Mouse (Mus musculus): ENCODE measurements around the gene Csnk1g1.

Gene Csnk1g1

DNA sequence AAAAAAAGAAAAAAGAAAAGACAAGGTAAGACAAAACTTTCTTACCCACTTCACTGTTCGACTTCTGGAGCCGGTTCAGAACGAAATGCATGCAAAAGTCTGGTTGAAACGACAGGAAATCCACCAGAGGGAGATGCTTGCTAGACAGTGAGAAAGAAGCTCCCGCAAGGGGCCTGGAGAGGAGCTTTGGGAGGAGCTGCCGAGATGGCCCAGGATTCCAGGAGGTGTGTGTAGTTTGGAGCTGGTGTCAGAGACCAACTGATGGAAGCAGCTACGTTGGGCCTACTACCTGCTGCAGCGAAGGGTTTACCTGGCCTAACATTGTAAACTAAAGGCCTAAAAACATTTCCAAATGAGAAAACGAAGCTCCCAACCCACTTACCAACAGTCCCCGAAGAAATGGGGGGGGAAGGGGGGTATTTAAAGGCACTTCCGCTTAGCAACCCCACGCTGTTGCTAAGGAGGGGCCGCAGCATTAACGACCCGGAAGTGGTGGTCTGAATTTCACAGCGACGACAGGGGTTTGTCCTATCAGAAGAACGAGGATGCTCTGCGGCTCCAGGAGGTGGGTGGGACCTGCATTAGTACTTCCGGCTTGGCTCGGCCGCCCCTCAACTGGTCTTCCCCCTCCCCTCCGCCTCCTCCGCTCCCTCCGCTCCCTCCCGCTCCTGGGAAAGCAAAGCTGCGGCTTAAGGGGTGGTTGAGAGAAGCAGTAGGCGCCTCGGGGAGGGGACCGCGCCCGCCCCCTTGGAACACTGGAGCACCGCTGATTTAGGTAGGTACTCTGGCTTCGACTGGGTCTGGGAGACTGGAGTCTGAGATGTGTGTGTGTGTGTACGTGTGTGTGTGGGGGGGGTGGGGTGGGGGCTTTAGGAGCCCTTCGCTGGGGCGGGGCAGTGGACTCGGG lies at the start of gene Csnk1g1, which contains the start of gene Trip4:
Gene Csnk1g1, plus strand, starts transcription at position 531 of the 907 bp plus-strand sequence.
Gene Trip4, minus strand, starts transcription at position 401 of the 907 bp plus-strand sequence.
- in situ Hi-C loops (cut with MboI, MseI) = no loop called here

- in situ Hi-C loops (cut with MboI, MseI) = no loop called here
These were observed 49.1 kb upstream of the Csnk1g1 start for GRCm38 (mm10) chr9:65859656-65860055.

GRCm38 (mm10) chr9:65884564-65885315 lies 24.0 kb upstream of the Csnk1g1 start:
- in situ Hi-C loops (cut with MboI, MseI) = no loop called here

- in situ Hi-C loops (cut with MboI, MseI) = no loop called here
These were observed 18.5 kb upstream of the Csnk1g1 start, which contains the start of gene Pclaf for GRCm38 (mm10) chr9:65890143-65890628. Pclaf (plus strand) TSS chr9:65890237.

DNA sequence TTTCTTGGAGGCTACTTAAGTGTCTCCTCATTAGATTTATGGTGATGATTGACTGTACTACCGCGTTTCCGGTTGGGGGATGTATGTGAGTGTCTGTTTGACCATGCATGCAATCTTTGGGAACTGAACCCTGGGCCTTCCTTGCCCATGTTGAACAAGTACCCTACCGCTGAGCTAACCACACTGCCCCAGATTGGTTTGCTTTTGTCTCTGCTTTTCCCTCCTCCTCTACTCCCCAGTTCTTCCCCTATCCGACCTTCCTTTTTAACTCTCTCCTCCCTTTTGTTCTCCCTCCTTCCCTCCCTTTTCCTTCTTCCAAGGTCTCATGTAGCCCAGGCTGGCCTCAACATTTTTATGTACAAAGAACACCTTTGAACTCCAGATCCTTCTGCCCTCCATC lies 17.6 kb upstream of the Csnk1g1 start:
- in situ Hi-C loops (cut with MboI, MseI) = no loop called here

- in situ Hi-C loops (cut with MboI, MseI) = no loop called here
These were observed 11.7 kb upstream of the Csnk1g1 start for GRCm38 (mm10) chr9:65896977-65897376.

DNA sequence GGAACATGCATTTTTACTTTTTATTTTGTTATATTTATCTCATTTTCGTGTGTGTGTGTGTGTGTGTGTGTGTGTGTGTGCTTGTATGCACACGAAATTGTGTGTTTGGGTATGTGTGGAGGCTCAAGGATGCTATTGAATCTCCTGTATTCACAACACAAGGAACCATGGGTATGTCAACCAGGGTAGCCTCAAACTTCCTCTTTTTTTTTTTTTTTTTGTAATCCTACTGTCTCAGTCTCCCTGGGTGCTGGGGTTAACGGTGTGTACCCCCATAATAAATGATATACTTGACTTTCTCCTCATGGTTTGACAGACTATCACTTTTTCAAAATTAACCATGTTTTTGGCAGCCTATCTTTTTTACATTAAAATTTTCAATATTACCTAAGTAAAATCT lies 5.8 kb upstream of the Csnk1g1 start:
- in situ Hi-C loops (cut with MboI, MseI) = no loop called here

GRCm38 (mm10) chr9:65903419-65903818 lies 5.3 kb upstream of the Csnk1g1 start:
- in situ Hi-C loops (cut with MboI, MseI) = no loop called here

- in situ Hi-C loops (cut with MboI, MseI) = no loop called here
These were observed 627 bp downstream of the Csnk1g1 start for GRCm38 (mm10) chr9:65909301-65909801.

DNA sequence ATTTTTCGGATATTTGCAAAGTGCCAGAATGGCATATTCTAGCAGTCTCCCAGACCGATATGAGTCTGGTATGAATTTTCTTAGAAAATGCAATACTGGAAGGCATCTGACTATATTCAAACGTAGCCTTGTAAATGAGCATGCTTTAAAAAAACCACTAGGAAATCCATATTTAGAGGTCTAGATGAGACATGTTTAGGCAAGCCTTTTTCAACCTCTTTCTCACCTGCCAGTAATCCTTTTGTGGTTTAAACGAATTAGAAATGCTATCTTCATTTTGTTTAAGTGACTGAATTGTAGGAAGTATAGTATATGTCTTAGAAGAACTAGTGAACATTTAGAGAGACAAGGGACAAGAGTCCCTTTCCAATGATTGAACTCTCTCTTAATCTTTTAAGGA lies 1.1 kb downstream of the Csnk1g1 start:
- in situ Hi-C loops (cut with MboI, MseI) = no loop called here

GRCm38 (mm10) chr9:65913976-65914375 lies 5.3 kb downstream of the Csnk1g1 start:
- in situ Hi-C loops (cut with MboI, MseI) = no loop called here

DNA sequence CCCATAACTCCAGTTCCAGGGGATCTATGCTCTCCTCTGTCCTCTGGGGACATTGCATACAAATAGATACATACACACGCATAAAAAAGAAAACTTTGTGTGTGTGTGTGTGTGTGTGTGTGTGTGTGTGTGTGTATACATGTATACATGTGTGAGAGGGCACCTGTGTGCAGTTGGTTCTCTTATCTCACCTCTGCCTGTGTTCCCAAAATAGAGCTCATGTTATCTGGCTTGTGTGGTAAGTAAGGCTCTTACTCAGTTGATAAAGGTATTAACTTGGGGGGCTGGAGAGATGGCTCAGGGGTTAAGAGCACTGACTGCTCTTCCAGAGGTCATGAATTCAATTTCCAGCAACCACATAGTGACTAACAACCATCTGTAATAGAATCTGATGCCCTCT lies 8.3 kb downstream of the Csnk1g1 start:
- in situ Hi-C loops (cut with MboI, MseI) = no loop called here

DNA sequence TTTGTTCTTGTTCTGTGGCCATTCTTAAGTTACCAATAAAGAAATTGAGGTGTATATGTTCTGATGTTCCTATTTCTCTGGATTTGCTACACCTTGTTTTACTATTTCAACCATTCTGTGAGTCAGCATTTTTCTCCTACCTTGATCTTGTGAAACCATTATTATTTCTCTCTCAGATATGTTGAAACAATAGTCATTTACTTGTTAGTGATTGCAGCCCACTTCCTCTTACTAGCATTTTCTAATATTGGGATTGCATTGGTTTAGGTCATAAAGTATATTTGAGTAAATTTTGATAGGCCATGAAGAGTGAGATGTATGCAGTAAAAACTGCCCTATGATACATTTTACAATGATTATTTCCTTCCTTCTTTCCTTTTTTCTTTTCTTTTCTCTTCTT lies 19.7 kb downstream of the Csnk1g1 start:
- in situ Hi-C loops (cut with MboI, MseI) = no loop called here

GRCm38 (mm10) chr9:65929826-65930225 lies 21.1 kb downstream of the Csnk1g1 start:
- in situ Hi-C loops (cut with MboI, MseI) = loop anchor here (5.0 kb wide), 1 partner anchor 37 kb away; no protein-coding TSS in a partner anchor

- in situ Hi-C loops (cut with MboI, MseI) = no loop called here
These were observed 28.8 kb downstream of the Csnk1g1 start for GRCm38 (mm10) chr9:65937566-65937965.

DNA sequence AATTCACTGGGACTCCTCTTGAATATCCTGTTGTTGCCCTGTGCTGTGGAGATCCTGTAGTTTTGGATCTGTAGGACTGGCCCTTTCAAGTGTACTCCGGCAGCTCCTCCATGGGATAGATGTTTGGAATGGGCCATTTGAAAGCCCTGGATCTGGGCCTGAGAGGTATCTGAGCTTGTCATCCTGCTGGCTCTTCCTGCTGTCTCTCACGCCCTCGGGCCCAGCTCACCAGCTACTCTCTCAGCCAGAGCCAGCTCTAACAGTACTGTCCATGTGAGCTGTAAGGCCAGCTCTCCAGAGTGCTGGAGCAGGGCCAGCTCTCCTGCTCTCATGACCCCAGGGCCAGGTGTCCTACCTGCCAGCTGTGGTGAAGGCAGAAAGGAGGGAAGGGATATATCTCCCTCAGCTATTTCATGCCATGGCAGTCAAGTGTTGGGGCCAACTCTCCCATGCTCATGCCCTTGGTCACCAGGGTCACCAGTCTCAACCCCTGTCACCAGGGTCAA lies 42.4 kb downstream of the Csnk1g1 start:
- in situ Hi-C loops (cut with MboI, MseI) = loop anchor here (25.0 kb wide), 1 partner anchor 1186 kb away; no protein-coding TSS in a partner anchor

- in situ Hi-C loops (cut with MboI, MseI) = loop anchor here (25.0 kb wide), 1 partner anchor 1167 kb away; no protein-coding TSS in a partner anchor
These were observed 61.3 kb downstream of the Csnk1g1 start for GRCm38 (mm10) chr9:65970009-65970408.

DNA sequence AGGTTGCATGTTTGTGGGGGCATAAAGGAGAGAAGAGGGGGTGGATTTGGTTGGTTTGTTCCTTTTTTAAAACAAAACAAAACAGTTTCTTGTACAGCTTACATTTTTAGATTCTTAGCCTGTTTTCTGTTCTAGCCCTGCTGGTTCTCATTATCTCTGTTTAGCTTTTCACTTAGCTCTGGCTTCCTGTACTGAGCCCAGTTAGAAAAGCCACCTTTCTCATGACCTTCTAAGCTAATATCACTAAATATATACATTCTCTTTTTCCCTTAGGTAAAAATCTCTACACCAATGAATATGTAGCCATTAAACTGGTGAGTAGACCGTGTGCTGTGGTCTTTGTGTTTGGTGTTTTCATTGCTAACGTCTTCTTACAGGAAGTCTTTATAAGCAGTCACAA lies 64.5 kb downstream of the Csnk1g1 start:
- in situ Hi-C loops (cut with MboI, MseI) = loop anchor here (25.0 kb wide), 1 partner anchor 1164 kb away; no protein-coding TSS in a partner anchor

GRCm38 (mm10) chr9:65975886-65976285 lies 67.2 kb downstream of the Csnk1g1 start:
- in situ Hi-C loops (cut with MboI, MseI) = no loop called here

DNA sequence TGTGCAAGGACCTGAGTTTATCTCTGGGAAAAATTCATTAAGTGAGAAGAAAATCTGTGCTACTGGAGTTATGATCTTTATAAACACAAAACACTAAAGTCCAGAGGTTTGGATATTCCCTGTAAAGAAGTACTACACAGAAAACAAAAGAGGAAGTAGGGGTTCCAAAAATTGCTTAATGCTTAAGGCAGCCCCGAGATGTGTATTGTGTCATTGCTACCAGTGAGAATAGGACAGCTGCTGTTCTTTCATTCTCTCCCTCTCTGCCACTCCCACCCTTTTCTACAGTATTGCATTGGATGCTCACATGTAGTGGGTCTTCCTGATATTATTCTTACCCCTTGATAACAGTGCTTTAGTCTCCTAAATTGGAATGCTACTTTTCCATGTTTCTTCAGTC lies 74.1 kb downstream of the Csnk1g1 start:
- in situ Hi-C loops (cut with MboI, MseI) = no loop called here

DNA sequence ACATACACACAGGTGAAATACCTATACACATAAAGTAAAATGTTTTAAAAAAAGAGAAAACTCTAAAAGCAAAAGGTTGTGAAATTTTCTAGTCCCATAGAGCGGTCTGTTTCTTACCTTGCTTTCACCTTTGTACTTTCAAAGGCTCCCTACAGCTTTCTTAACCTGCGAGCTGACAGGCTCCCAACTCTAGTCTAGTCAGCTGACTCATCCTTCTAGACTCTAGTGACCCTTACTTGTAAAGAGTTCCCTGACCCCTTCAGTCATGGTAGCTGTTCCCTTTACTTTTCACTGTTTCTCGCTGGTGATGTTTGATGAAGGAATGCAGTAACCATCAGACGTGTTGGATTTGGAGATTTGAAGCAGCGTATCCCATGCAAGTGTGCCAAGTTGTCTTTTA lies 78.3 kb downstream of the Csnk1g1 start:
- in situ Hi-C loops (cut with MboI, MseI) = no loop called here

Measured in T-helper 2 cell (primary cell).